Mouse (Mus musculus) neural tube, embryonic 11.5 days (tissue): ENCODE measurements at regions not wholly inside any gene's neighbourhood (a gene's known extent, or its start where the extent isn't known, plus 50 kb on each side); places are given as distances from the start of the nearest gene placed in this dataset.

Experiments used
- ATAC-seq: fragments of 200-750 bp; cut with Nextera tagmentation; 2 replicates; pipeline ENCODE4 v1.8.0; 2017; ENCODE audit warnings: moderate number of reproducible peaks, mild to moderate bottlenecking, moderate TSS enrichment, moderate library complexity; ENCODE audit not compliant: insufficient read depth, low FRiP score, low TSS enrichment
- DNase-seq: peaks from one replicate; pipeline ENCODE4 v3.0.0-alpha.2; 2015; ENCODE audit warnings: low spot score
- H3K27ac ChIP-seq: fragments of 300-500 bp; sonication (generic); 2 replicates; pipeline ENCODE4 v1.5.1; 2014; ENCODE audit warnings: low read depth, mild to moderate bottlenecking, low read length
- H3K27me3 ChIP-seq: fragments of 300-500 bp; sonication (generic); 2 replicates; pipeline ENCODE4 v1.6.1; 2014; ENCODE audit warnings: mild to moderate bottlenecking, low read length, mixed read lengths; ENCODE audit not compliant: control insufficient read depth, insufficient read depth
- H3K36me3 ChIP-seq: fragments of 300-500 bp; sonication (generic); 2 replicates; pipeline ENCODE4 v1.6.1; 2014; ENCODE audit warnings: mild to moderate bottlenecking, low read length, moderate library complexity, mixed read lengths; ENCODE audit not compliant: control insufficient read depth, insufficient read depth
- H3K4me1 ChIP-seq: fragments of 300-500 bp; sonication (generic); 2 replicates; pipeline ENCODE4 v1.6.1; 2014; ENCODE audit warnings: low read length, mixed read lengths; ENCODE audit not compliant: control insufficient read depth, insufficient read depth
- H3K4me2 ChIP-seq: fragments of 300-500 bp; sonication (generic); 2 replicates; pipeline ENCODE4 v1.6.1; 2014; ENCODE audit warnings: low read depth, mild to moderate bottlenecking, moderate library complexity
- H3K4me3 ChIP-seq: fragments of 300-500 bp; sonication (generic); 2 replicates; pipeline ENCODE4 v1.5.1; 2014; ENCODE audit warnings: low read depth, low read length
- H3K9ac ChIP-seq: fragments of 300-500 bp; sonication (generic); 2 replicates; pipeline ENCODE4 v1.6.1; 2014; ENCODE audit warnings: mild to moderate bottlenecking, low read length
- H3K9me3 ChIP-seq: fragments of 300-500 bp; sonication (generic); 2 replicates; pipeline ENCODE4 v1.6.1; 2016; ENCODE audit warnings: low read length; ENCODE audit not compliant: control insufficient read depth
- WGBS: fragments of 180-500 bp; shearing (Covaris S2); extraction: QIAGEN DNeasy Blood & Tissue Kit; methylation state at CpG from one replicate; pipeline ENCODE4 v1.1.7; 2014; 5-methylcytosine and 5-hydroxymethylcytosine counted together

GRCm38 (mm10) chr11:45645815-45646214 lies 206.0 kb upstream of the Clint1 start:
- Histone ChIP-seq H3K27ac (no peak overlapping the region), H3K4me2 (no peak overlapping the region), H3K4me1 (no peaks in the 10 kb centered on the region), H3K27me3 (no peaks in the 10 kb centered on the region), H3K4me3 (no peak overlapping the region), H3K9me3 (no peaks in the 10 kb centered on the region), H3K36me3 (no peaks in the 10 kb centered on the region), H3K9ac (no peak overlapping the region)
- WGBS: 74% methylated on average over 3 of the region's 3 CpGs
- DNase-seq (no peak), ATAC-seq (no peak)

- no peak overlapping the region for H3K4me2 ChIP-seq
- H3K9ac ChIP-seq: no peak overlapping the region
- H3K4me1 ChIP-seq: no peaks in the 10 kb centered on the region
- H3K27ac ChIP-seq: no peak overlapping the region
- no peak overlapping the region for H3K4me3 ChIP-seq
- 79% methylated on average over 3 of the region's 3 CpGs for WGBS
- DNase-seq (no peak), ATAC-seq (no peak)
- no peaks in the 10 kb centered on the region for H3K27me3 ChIP-seq
- no peaks in the 10 kb centered on the region for H3K9me3 ChIP-seq
- no peaks in the 10 kb centered on the region for H3K36me3 ChIP-seq
These were observed 204.0 kb upstream of the Clint1 start for GRCm38 (mm10) chr11:45647888-45648287.

- no peak for DNase-seq
These were observed 195.6 kb upstream of the Clint1 start for GRCm38 (mm10) chr11:45656260-45656659.

GRCm38 (mm10) chr11:45670156-45670830 lies 181.6 kb upstream of the Clint1 start:
- 37% methylated on average over 8 of the region's 8 CpGs for WGBS

More at GRCm38 (mm10) chr11:45656260-45656659, 195.6 kb upstream of the Clint1 start:
- no peaks in the 10 kb centered on the region for H3K36me3 ChIP-seq
- H3K4me1 ChIP-seq: no peaks in the 10 kb centered on the region
- no peak overlapping the region for H3K9ac ChIP-seq
- H3K4me2 ChIP-seq: no peak overlapping the region
- H3K4me3 ChIP-seq: no peak overlapping the region
- ATAC-seq: no peak
- H3K27me3 ChIP-seq: no peaks in the 10 kb centered on the region
- WGBS: 89% methylated on average over 4 of the region's 4 CpGs
- no peak overlapping the region for H3K27ac ChIP-seq
- no peaks in the 10 kb centered on the region for H3K9me3 ChIP-seq

GRCm38 (mm10) chr11:45678666-45679292 lies 173.1 kb upstream of the Clint1 start:
- Histone ChIP-seq H3K4me3 (no peak overlapping the region), H3K4me2 (no peak overlapping the region), H3K9ac (no peak overlapping the region), H3K27ac (no peak overlapping the region), H3K9me3 (no peaks in the 10 kb centered on the region), H3K27me3 (no peaks in the 10 kb centered on the region), H3K4me1 (no peaks in the 10 kb centered on the region), H3K36me3 (no peaks in the 10 kb centered on the region)
- ATAC-seq (peak; percentile 27; the same call in 1 of the 2 replicates), DNase-seq (peak; percentile 74)
- WGBS: 50% methylated on average over 11 of the region's 11 CpGs

More at GRCm38 (mm10) chr11:45670156-45670830, 181.6 kb upstream of the Clint1 start:
- H3K4me2 ChIP-seq: no peak overlapping the region
- peaks cover 3% of the 10 kb centered on the region; the same call in 1 of the 2 replicates for H3K4me1 ChIP-seq
- no peak overlapping the region for H3K9ac ChIP-seq
- H3K27ac ChIP-seq: no peak overlapping the region
- DNase-seq (peak; percentile 19), ATAC-seq (no peak)
- H3K27me3 ChIP-seq: no peaks in the 10 kb centered on the region
- no peaks in the 10 kb centered on the region for H3K36me3 ChIP-seq
- no peaks in the 10 kb centered on the region for H3K9me3 ChIP-seq
- H3K4me3 ChIP-seq: no peak overlapping the region

- Histone ChIP-seq H3K27ac (no peak overlapping the region), H3K9me3 (no peaks in the 10 kb centered on the region), H3K4me1 (no peaks in the 10 kb centered on the region), H3K9ac (no peak overlapping the region), H3K27me3 (no peaks in the 10 kb centered on the region), H3K36me3 (no peaks in the 10 kb centered on the region), H3K4me2 (no peak overlapping the region), H3K4me3 (no peak overlapping the region)
- DNase-seq (no peak), ATAC-seq (no peak)
- WGBS: 89% methylated on average over 9 of the region's 9 CpGs
These were observed 172.6 kb upstream of the Clint1 start for GRCm38 (mm10) chr11:45679293-45679673.

GRCm38 (mm10) chr11:45685571-45685970 lies 166.3 kb upstream of the Clint1 start:
- H3K27me3 ChIP-seq: no peaks in the 10 kb centered on the region
- no peak overlapping the region for H3K27ac ChIP-seq
- H3K9me3 ChIP-seq: no peaks in the 10 kb centered on the region
- no peak overlapping the region for H3K4me2 ChIP-seq
- ATAC-seq (no peak), DNase-seq (no peak)
- no peaks in the 10 kb centered on the region for H3K36me3 ChIP-seq
- no peak overlapping the region for H3K9ac ChIP-seq
- H3K4me3 ChIP-seq: no peak overlapping the region
- H3K4me1 ChIP-seq: no peaks in the 10 kb centered on the region
- WGBS: 90% methylated on average over 5 of the region's 5 CpGs

- Histone ChIP-seq H3K4me3 (no peak overlapping the region), H3K9me3 (no peaks in the 10 kb centered on the region), H3K27me3 (no peaks in the 10 kb centered on the region), H3K9ac (no peak overlapping the region), H3K4me1 (no peaks in the 10 kb centered on the region), H3K27ac (no peak overlapping the region), H3K36me3 (no peaks in the 10 kb centered on the region), H3K4me2 (no peak overlapping the region)
- WGBS: 64% methylated on average over 6 of the region's 6 CpGs
- ATAC-seq (no peak), DNase-seq (no peak)
These were observed 158.6 kb upstream of the Clint1 start for GRCm38 (mm10) chr11:45693206-45693605.

- H3K27me3 ChIP-seq: no peaks in the 10 kb centered on the region
- no peak overlapping the region for H3K4me2 ChIP-seq
- no peak overlapping the region for H3K27ac ChIP-seq
- no peak for ATAC-seq
- H3K9me3 ChIP-seq: no peaks in the 10 kb centered on the region
- no peak overlapping the region for H3K4me3 ChIP-seq
- 77% methylated on average over 3 of the region's 3 CpGs for WGBS
- no peak overlapping the region for H3K9ac ChIP-seq
- no peaks in the 10 kb centered on the region for H3K36me3 ChIP-seq
- DNase-seq: no peak
- H3K4me1 ChIP-seq: 0 out of 2 replicates have a peak, but pooled peaks cover 4% of the 10 kb centered on the region
These were observed 150.3 kb upstream of the Clint1 start for GRCm38 (mm10) chr11:45701506-45701905.
